Mouse (Mus musculus): Measurements from ENCODE around the gene Il15ra. TPM values are rescaled to one million over a fixed set of nuclear protein-coding genes. Genes with fewer than 3 reads are reported as not detected.
A peak's percentile ranks its signal among the peaks of the same experiment; 100 is the strongest.

Il15ra gene
- total RNA-seq, 2 experiments from 2014 or later: 9.4 to 10.7 TPM

DNA sequence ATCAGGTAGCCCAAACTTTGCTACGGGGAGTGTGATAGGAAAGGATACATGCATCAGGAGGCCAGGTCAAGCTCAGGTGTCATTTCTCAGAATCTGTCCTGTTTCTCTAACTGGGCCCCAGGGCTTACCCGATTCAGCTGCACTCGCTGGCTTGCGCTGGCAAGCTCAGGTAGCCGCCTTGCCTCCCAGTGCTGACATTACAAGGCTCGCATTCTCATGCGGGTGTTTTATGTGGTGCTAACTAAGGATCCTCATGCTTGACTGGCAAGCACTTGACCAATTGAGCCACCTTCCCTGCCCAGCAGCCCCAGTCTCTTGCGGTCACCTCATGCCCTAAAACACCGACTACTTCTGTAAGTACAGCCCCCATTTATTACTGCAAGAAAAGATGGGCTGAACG lies 69.3 kb downstream of the Il15ra start:
- no peak for ATAC-seq (replicated peaks; ENCODE audit: low FRiP score, low TSS enrichment, poor library complexity, severe bottlenecking)

DNA sequence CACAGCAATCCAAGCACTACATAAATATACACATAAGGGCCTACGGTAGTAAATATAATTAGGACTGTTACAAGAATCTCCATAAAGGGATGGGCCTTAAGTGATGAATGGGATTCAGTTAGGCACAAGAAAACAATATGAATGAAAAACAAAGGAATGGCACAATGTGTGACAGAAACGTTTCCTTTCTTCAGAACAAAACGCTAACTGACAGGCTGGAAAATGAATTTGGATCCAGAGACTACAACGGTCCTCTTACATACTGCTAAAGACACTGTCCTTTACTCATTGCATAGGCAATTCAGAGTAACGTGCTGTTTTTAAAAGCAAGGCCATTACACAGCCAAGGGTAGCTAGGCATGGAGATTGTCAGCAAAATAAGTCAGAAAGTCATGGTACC lies 70.0 kb downstream of the Il15ra start:
- ATAC-seq (replicated peaks; ENCODE audit: low FRiP score, low TSS enrichment, poor library complexity, severe bottlenecking): no peak

DNA sequence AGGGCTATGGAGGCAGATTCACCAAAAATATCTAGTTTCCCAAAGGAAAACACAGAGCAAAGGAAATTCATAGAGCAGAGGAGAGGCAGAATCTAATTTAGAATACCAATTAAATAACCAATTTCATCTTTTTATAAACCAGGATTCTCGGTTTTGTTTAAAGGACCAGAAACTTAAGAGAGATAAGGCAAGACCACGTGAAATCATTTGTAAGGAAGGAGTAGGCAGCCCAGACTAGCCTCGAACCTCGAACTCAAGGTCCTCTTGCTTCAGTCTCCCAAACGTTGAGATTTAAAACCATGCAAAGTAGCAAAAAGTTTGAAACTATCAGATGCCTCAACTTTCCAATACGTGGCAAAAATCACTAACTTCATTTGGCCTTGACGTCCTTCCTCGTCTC lies 71.3 kb downstream of the Il15ra start:
- ATAC-seq (replicated peaks; ENCODE audit: low FRiP score, low TSS enrichment, poor library complexity, severe bottlenecking): no peak

DNA sequence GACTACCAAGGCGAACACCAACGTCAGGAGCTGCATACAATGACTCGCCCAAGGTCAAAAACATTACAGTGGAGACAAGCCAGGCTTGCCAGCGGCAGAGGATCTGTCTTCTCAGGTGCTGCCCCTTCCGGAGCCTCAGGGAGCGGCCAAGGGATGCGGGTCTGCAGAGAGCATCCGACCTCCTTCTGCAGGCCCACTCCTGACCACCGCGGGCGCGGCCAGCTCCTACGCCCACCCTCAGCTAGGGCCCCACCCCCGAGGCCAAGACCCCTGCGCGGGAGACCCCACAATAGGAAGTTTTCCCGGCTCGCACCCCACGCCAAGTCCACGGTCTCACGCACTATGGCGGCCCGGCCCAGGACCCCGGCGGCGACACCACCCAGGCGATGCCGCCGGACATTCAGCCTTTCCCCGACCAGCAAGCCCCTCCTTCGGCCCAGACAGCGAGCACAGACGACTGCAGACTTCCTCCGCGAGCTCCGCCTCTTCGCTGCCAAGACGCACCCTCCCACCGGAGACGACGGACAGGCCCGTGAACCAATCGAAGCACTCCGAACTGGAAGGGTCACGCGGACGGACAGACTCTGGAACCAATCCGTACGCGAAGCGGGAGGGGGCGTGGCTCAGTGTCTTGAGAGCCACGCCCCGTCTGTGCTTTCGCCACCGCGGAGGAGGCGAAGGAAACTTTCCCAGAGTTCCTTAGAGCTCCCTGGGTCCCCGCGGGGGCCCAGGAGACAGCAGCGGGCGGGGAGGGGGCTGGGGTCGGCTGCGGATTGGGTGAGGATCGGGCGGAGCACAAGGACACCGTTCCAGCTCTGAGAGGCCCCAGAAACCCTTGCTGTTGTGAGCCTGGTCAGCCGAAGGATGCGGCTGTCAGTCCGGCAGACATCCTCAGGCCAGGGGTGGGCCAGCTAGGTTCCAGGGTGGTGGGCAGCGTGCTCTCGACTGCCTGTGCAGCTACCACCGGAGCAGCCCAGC lies 72.3 kb downstream of the Il15ra start, which contains the start of the genes Fbh1 and Ankrd16:
Fbh1 (minus strand) TSS at position 492 of the 978 bp plus-strand sequence.
Ankrd16 (plus strand) TSS at position 786 of the 978 bp plus-strand sequence.
- ATAC-seq (replicated peaks; ENCODE audit: low FRiP score, low TSS enrichment, poor library complexity, severe bottlenecking): peak; percentile 93

DNA sequence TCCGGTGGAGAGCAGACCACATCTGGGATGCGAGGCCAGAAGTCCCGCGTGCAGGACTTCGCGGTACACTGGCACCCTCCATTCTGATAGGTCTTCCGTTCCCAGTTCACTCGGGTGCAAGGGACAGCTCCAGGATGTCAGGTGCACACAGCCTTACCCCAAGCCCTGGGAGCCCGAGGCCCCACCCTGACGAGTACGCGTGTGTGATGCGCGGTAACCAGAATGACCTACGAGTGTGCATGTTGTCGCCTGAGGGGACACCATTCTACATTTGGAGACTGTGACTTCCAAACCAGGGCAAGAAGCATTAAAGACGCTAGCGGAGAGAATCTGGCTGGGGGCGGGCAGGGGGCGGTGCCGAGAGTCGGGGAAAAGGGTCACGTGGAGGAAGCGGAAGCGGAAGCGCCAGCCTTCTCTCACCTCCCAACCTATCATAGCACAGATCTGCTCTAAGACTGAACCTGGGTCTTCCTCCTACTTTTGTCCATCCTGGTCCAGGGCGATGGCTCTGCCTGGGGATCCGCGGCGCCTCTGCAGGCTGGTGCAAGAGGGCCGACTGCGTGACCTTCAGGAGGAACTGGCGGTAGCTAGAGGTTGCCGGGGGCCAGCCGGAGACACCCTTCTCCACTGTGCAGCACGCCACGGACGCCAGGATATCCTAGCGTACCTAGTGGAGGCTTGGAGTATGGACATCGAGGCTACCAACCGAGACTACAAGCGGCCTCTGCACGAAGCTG lies 73.2 kb downstream of the Il15ra start:
- peak; percentile 87 for ATAC-seq (replicated peaks; ENCODE audit: low FRiP score, low TSS enrichment, poor library complexity, severe bottlenecking)

Other genes starting within 250 kb of the Il15ra start
- 5.4 and 7.9 TPM in 2 replicates for gene Pfkfb3, start 151.2 kb upstream of the Il15ra start, total RNA-seq (2014; fragmentation: Nextera tagmentation)
- 6.2 and 12.1 TPM in 2 replicates for gene Pfkfb3, start 151.2 kb upstream of the Il15ra start, total RNA-seq (2017)
- gene Rbm17, start 101.1 kb upstream of the Il15ra start, total RNA-seq (2014; fragmentation: Nextera tagmentation): 185 and 214 TPM in 2 replicates
- 167 and 217 TPM in 2 replicates for gene Rbm17, start 101.1 kb upstream of the Il15ra start, total RNA-seq (2017)
- not detected in 2 replicates for gene Gm17490, start 79.0 kb upstream of the Il15ra start, total RNA-seq (2014; fragmentation: Nextera tagmentation)
- not detected in 2 replicates for gene Gm17490, start 79.0 kb upstream of the Il15ra start, total RNA-seq (2017)
- gene Il2ra, start 62.5 kb upstream of the Il15ra start, total RNA-seq (2014; fragmentation: Nextera tagmentation): 0.17 TPM in 1 of 2 replicates, not detected in the other
- not detected in 2 replicates for gene Il2ra, start 62.5 kb upstream of the Il15ra start, total RNA-seq (2017)
- gene Fbh1, start 72.3 kb downstream of the Il15ra start, total RNA-seq (2014; fragmentation: Nextera tagmentation): 37.2 and 38.6 TPM in 2 replicates
- gene Fbh1, start 72.3 kb downstream of the Il15ra start, total RNA-seq (2017): 37.9 and 94.2 TPM in 2 replicates
- gene Ankrd16, start 72.6 kb downstream of the Il15ra start, total RNA-seq (2014; fragmentation: Nextera tagmentation): 44.9 and 64.8 TPM in 2 replicates
- 9.3 and 19.4 TPM in 2 replicates for gene Ankrd16, start 72.6 kb downstream of the Il15ra start, total RNA-seq (2017)